Mouse (Mus musculus): ENCODE measurements around the gene Syn3.
"Not testable (repeated sequence)": the region's sequence is repeated elsewhere in the genome, so short reads cannot be mapped to it uniquely, and the experiment has no call there.

Syn3 gene

GRCm38 (mm10) chr10:86468612-86469546 lies 29.8 kb downstream of the Syn3 start:
- no peak for DNase-seq (ENCODE audit: low spot score in 2 of 2)

- peak; percentile 80 to 88 for DNase-seq (ENCODE audit: low spot score in 2 of 2)
Observed at GRCm38 (mm10) chr10:86463538-86464199, 35.0 kb downstream of the Syn3 start.

GRCm38 (mm10) chr10:86459643-86460042 lies 39.1 kb downstream of the Syn3 start:
- no peak for DNase-seq (ENCODE audit: low spot score in 2 of 2)

- peak; percentile 78 to 82 for DNase-seq (ENCODE audit: low spot score in 2 of 2)
Observed at GRCm38 (mm10) chr10:86457665-86458209, 41.0 kb downstream of the Syn3 start.

- peak; percentile 61 to 67 for DNase-seq (ENCODE audit: low spot score in 2 of 2)
Observed at GRCm38 (mm10) chr10:86457195-86457594, 41.5 kb downstream of the Syn3 start.

GRCm38 (mm10) chr10:86455296-86456055 lies 43.2 kb downstream of the Syn3 start:
- DNase-seq (ENCODE audit: low spot score in 2 of 2) = no peak

- peak; percentile 46 to 48 for DNase-seq (ENCODE audit: low spot score in 2 of 2)
Observed at GRCm38 (mm10) chr10:86452326-86452995, 46.2 kb downstream of the Syn3 start.

GRCm38 (mm10) chr10:86451294-86451693 lies 47.4 kb downstream of the Syn3 start:
- DNase-seq (ENCODE audit: low spot score in 2 of 2) = no peak

- DNase-seq (ENCODE audit: low spot score in 2 of 2) = no peak
Observed at GRCm38 (mm10) chr10:86446649-86447048, 52.0 kb downstream of the Syn3 start.

- no peak for DNase-seq (ENCODE audit: low spot score in 2 of 2)
Observed at GRCm38 (mm10) chr10:86445207-86445606, 53.5 kb downstream of the Syn3 start.

- no peak for DNase-seq (ENCODE audit: low spot score in 2 of 2)
Observed at GRCm38 (mm10) chr10:86444665-86445064, 54.0 kb downstream of the Syn3 start.

GRCm38 (mm10) chr10:86441765-86442164 lies 56.9 kb downstream of the Syn3 start:
- DNase-seq (ENCODE audit: low spot score in 2 of 2) = no peak

GRCm38 (mm10) chr10:86439640-86440039 lies 59.1 kb downstream of the Syn3 start:
- DNase-seq (ENCODE audit: low spot score in 2 of 2) = peak in 1 of 2 experiments; percentile 46

GRCm38 (mm10) chr10:86437294-86437693 lies 61.4 kb downstream of the Syn3 start:
- no peak for DNase-seq (ENCODE audit: low spot score in 2 of 2)

- not testable (repeated sequence) for DNase-seq (ENCODE audit: low spot score in 2 of 2)
Observed at GRCm38 (mm10) chr10:86435006-86435405, 63.7 kb downstream of the Syn3 start.

GRCm38 (mm10) chr10:86429651-86430050 lies 69.0 kb downstream of the Syn3 start:
- DNase-seq (ENCODE audit: low spot score in 2 of 2) = no peak

GRCm38 (mm10) chr10:86427956-86428355 lies 70.7 kb downstream of the Syn3 start:
- DNase-seq (ENCODE audit: low spot score in 2 of 2) = no peak

GRCm38 (mm10) chr10:86425690-86426530 lies 72.8 kb downstream of the Syn3 start:
- peak; percentile 62 to 82 for DNase-seq (ENCODE audit: low spot score in 2 of 2)

GRCm38 (mm10) chr10:86421731-86422370 lies 76.8 kb downstream of the Syn3 start:
- no peak for DNase-seq (ENCODE audit: low spot score in 2 of 2)

- DNase-seq (ENCODE audit: low spot score in 2 of 2) = peak in 1 of 2 experiments; percentile 41
Observed at GRCm38 (mm10) chr10:86418931-86419330, 79.8 kb downstream of the Syn3 start.

Measured in right cerebral cortex, postnatal 10 days (tissue).